Mouse (Mus musculus) megakaryocyte, embryonic 14.5 days (primary cell): ENCODE measurements around the gene Ntn3. TPM values are rescaled to one million over a fixed set of nuclear protein-coding genes. Genes with fewer than 3 reads are reported as not detected.

Experiments
- H3K27me3 ChIP-seq: replicated peaks from 2 replicates; pipeline ENCODE3; 2012; ENCODE audit warnings: inconsistent platforms
- H3K36me3 ChIP-seq: replicated peaks from 2 replicates; pipeline ENCODE3; 2012; ENCODE audit warnings: low read length, inconsistent platforms, mixed read lengths
- H3K4me1 ChIP-seq: 2 replicates; pipeline ENCODE4 v1.6.1; 2012; ENCODE audit warnings: inconsistent platforms
- H3K4me3 ChIP-seq: replicated peaks from 2 replicates; pipeline ENCODE3; 2012; ENCODE audit warnings: moderate library complexity, mild to moderate bottlenecking, inconsistent platforms
- H3K9me3 ChIP-seq: 2 replicates; pipeline ENCODE4 v1.6.1; 2012; ENCODE audit warnings: inconsistent platforms
- FLI1 ChIP-seq: IDR thresholded peaks from 2 replicates; pipeline ENCODE4 v1.6.1; 2012; ENCODE audit warnings: low read length, inconsistent platforms, mixed read lengths
- GATA1 ChIP-seq: IDR thresholded peaks from 3 replicates; pipeline ENCODE4 v1.6.1; 2012; ENCODE audit warnings: mixed read lengths, low read length, inconsistent platforms, borderline replicate concordance
- polyA plus RNA-seq: library from polyadenylated mRNA; stranded (reverse); fragments of >175 nt; gene quantifications from 2 replicates; pipeline ENCODE4 v1.2.3, GENCODE M21; 2012; ENCODE audit warnings: low replicate concordance; ENCODE audit not compliant: insufficient read depth

The Ntn3 gene
- polyA plus RNA-seq, 1 experiment = 0.25 TPM

- H3K9me3 ChIP-seq = no peaks in the 10 kb centered on the region
- H3K4me3 ChIP-seq = no peak overlapping the region
- no peaks in the 10 kb centered on the region for H3K27me3 ChIP-seq
- H3K36me3 ChIP-seq = peaks cover 96% of the 10 kb centered on the region
- TF ChIP-seq GATA1 (no peak), FLI1 (no peak)
- 0 out of 2 replicates have a peak, but pooled peaks cover 10% of the 10 kb centered on the region for H3K4me1 ChIP-seq
These were observed 27.1 kb upstream of the Ntn3 start for GRCm38 (mm10) chr17:24236479-24236878.

GRCm38 (mm10) chr17:24227941-24228340 lies 18.6 kb upstream of the Ntn3 start:
- TF ChIP-seq FLI1 = no peak
- no peak for TF ChIP-seq GATA1
- Histone ChIP-seq H3K4me3 (no peak overlapping the region), H3K36me3 (peaks cover 92% of the 10 kb centered on the region), H3K27me3 (no peaks in the 10 kb centered on the region), H3K4me1 (peaks cover 40% of the 10 kb centered on the region), H3K9me3 (no peaks in the 10 kb centered on the region)

DNA sequence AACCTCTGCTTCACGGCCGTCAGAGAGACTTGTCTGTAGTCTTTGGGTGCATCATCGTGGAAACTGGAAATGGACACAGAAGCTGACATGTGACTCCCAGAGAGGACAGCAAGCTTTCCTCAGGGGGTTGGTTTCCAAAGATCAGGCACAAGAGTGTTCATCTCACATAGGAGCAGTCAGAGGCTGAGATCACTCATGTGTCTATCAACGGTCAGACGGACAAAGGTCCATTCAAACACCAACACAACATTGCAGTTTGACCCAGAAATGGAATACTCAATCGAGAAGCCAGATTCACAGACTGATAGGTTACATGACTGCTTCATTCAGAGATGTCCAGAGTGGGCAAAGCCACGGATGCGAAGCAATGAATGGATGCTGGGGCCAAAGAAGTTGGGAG lies 17.4 kb upstream of the Ntn3 start:
- Histone ChIP-seq H3K9me3 (no peaks in the 10 kb centered on the region), H3K4me3 (no peak overlapping the region), H3K4me1 (peaks cover 41% of the 10 kb centered on the region), H3K36me3 (peaks cover 92% of the 10 kb centered on the region), H3K27me3 (no peaks in the 10 kb centered on the region)
- TF ChIP-seq GATA1 (no peak), FLI1 (no peak)

GRCm38 (mm10) chr17:24225851-24226250 lies 16.5 kb upstream of the Ntn3 start:
- Histone ChIP-seq H3K4me1 (peaks cover 50% of the 10 kb centered on the region), H3K9me3 (no peaks in the 10 kb centered on the region), H3K36me3 (peaks cover 84% of the 10 kb centered on the region), H3K27me3 (no peaks in the 10 kb centered on the region), H3K4me3 (peak overlapping the region; percentile 23)
- no peak for TF ChIP-seq GATA1
- TF ChIP-seq FLI1 = no peak

DNA sequence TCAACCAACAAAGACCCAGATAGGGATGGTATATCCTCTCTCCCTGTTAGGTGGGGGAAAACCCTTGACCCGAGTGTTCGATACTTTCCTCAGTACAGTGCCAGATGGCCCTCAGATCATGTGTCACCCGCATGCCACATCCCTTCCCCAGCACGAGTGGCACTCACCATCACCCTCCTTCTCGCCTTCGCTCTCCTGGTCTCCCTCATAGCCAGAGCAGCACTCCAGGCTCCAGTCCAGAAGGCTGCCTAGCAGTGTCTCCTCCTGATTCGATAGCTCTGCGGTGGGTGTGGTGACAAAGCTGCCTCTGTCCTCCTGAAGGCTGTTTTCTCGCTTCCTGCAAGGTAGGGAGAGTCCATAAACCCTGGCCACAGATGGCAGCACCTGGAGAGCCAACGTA lies 15.4 kb upstream of the Ntn3 start:
- TF ChIP-seq GATA1 (no peak), FLI1 (no peak)
- Histone ChIP-seq H3K9me3 (no peaks in the 10 kb centered on the region), H3K4me3 (no peak overlapping the region), H3K27me3 (no peaks in the 10 kb centered on the region), H3K4me1 (peaks cover 59% of the 10 kb centered on the region), H3K36me3 (peaks cover 74% of the 10 kb centered on the region)

GRCm38 (mm10) chr17:24223513-24223912 lies 14.2 kb upstream of the Ntn3 start:
- Histone ChIP-seq H3K4me1 (peaks cover 71% of the 10 kb centered on the region), H3K36me3 (peaks cover 74% of the 10 kb centered on the region), H3K9me3 (no peaks in the 10 kb centered on the region), H3K4me3 (no peak overlapping the region), H3K27me3 (no peaks in the 10 kb centered on the region)
- no peak for TF ChIP-seq GATA1
- TF ChIP-seq FLI1 = no peak

GRCm38 (mm10) chr17:24222653-24223052 lies 13.3 kb upstream of the Ntn3 start:
- Histone ChIP-seq H3K4me1 (peaks cover 74% of the 10 kb centered on the region), H3K27me3 (no peaks in the 10 kb centered on the region), H3K9me3 (no peaks in the 10 kb centered on the region), H3K36me3 (peaks cover 74% of the 10 kb centered on the region), H3K4me3 (no peak overlapping the region)
- TF ChIP-seq GATA1 (no peak), FLI1 (no peak)

DNA sequence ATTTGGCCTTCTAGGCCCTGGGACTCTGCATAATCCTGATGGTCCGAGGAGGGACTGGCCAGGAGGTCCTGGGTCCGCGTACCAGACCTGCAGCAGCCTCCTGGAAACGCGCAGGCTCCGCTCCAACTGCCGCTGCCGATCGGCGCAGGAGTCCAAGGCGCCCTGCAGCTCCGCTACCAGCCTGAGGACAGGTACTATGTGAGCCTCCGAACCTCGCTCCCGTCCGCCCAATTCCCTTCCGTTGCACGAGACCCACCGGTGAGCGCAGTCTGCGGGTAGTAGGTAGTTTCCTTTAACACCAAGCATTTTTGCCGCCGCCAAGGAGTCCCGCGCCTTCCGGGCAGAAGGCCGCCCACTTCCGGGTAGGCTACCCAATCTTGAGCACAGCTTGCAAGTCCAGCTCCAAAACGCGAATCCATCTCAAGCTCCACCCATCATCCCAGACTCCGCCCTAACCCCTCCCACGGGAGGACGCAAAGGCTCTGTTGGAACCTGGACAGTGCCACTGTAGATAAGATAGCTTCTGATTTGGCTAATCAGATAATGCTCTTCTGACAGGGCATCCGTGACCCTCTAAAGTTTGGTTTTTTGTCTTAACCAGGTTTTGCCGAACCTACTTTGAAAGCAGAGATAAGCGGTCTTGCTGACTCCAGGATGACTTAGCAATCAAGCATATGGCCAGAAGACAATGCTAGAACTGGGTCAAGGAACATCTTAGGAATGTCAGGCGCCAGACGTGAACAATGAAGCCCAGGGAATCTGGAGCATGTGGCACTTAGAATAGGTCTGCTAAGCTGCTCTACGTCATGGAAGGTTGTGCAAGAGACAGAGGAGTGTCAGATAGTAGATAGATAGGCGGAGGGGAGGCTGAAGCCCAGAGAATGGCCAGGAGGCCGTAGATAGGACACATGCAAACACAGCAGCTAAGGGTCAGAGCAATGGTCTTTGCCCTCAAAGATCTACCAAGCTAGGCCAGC lies 11.4 kb upstream of the Ntn3 start, which contains the start of gene Tedc2:
TSS of gene Tedc2 (minus strand) at position 417 of the 977 bp plus-strand sequence.
- TF ChIP-seq GATA1 (peak; percentile 80), FLI1 (no peak)
- Histone ChIP-seq H3K36me3 (peaks cover 74% of the 10 kb centered on the region), H3K27me3 (no peaks in the 10 kb centered on the region), H3K4me1 (peaks cover 72% of the 10 kb centered on the region), H3K4me3 (peak within 1 kb of the TSS; percentile 92), H3K9me3 (no peaks in the 10 kb centered on the region)

DNA sequence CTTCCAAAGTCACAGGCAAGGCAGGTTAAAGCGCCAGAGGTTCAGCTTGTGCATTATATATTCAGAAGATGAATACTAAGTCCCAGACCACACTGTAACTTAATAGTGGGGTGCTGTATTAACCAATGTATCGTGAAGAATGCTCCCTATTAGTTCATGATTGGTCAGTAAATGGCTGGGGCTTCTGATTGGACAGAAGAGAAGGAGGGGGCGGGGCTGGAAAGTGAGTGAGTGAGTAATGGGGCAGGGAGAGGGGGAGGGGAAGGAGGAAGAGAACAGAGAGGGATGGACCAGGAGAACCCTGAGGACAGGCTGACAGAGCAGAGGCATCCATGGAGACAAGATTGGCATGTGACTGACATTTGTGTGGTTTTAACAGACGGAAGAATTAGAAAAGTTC lies 7.5 kb upstream of the Ntn3 start:
- H3K4me3 ChIP-seq = no peak overlapping the region
- peaks cover 65% of the 10 kb centered on the region for H3K4me1 ChIP-seq
- peaks cover 9% of the 10 kb centered on the region for H3K27me3 ChIP-seq
- H3K36me3 ChIP-seq = peaks cover 47% of the 10 kb centered on the region
- no peak for TF ChIP-seq GATA1
- no peak for TF ChIP-seq FLI1
- no peaks in the 10 kb centered on the region for H3K9me3 ChIP-seq

DNA sequence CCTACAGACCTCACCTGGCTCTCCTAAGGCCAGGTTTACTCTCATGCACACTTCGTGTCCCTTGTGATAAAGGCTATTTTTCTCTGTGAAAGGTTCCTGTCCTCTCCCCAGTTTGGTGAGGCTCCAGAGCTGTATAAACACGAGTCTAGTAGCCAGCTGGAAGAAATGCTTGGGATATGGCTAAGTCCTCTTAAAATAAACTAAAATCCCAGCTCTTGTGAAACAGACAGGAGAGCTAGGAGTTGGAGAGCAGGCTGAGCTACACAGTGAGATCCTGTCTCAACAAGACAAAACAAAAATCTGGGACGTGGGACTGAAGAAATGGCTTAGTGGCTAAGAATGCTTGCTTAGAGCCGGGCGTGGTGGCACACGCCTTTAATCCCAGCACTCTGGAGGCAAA lies 3.9 kb upstream of the Ntn3 start:
- peaks cover 46% of the 10 kb centered on the region for H3K27me3 ChIP-seq
- H3K9me3 ChIP-seq = no peaks in the 10 kb centered on the region
- H3K4me1 ChIP-seq = peaks cover 61% of the 10 kb centered on the region
- peaks cover 35% of the 10 kb centered on the region for H3K36me3 ChIP-seq
- H3K4me3 ChIP-seq = no peak overlapping the region
- TF ChIP-seq FLI1 (no peak), GATA1 (no peak)
